Mouse (Mus musculus): ENCODE data around the gene Gm49368. TPM values are rescaled to one million over a fixed set of nuclear protein-coding genes. Genes with fewer than 3 reads are reported as not detected.
"Not testable (repeated sequence)": the region's sequence is repeated elsewhere in the genome, so short reads cannot be mapped to it uniquely, and the experiment has no call there.

Gm49368 gene
- polyA plus RNA-seq, 1 experiment from 2014 or later: not detected

DNA sequence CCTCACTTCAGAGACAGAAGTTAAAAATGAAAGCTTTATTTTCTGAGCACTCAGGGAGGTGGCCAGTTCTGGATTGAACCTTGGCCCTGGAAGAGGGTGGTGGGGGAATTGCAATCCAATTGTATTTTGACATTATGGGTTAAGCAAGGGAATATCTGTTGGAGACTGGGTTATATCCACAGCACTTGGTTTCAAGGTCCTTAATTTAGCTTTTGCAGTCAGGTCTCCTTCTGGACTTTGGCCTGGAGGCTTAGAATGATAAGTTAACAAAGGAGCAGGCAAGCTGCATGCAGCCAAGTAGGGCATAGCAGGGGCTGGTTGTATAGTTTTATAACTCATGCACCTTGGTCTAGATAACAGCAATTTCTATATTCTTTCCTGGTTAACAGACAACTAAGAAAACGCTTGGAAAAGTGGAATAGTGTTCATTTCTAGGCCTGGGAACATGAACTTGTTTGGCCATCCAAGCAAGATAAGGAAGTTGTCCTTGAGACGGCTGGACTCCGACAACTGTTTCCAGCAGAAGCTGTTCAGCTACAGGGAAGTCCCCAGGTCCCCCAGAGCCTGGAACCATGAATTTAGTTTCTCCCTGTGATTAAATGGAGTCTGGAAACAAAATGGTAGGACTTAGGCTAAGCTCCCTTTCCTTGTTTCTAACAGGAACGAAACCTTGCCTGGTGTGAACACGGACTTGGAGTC is 30.0 kb upstream of the Gm49368 start:
- ATAC-seq: no peak
- TF ChIP-seq CTCF (IDR thresholded peaks at IDR 0.05): no peak
- no peak for DNase-seq (ENCODE audit: low read depth, low spot score)
- no peaks in the 10 kb centered on the region for H3K27me3 ChIP-seq
- POLR2A ChIA-PET: no interaction called here
- CTCF ChIA-PET: no interaction called here
- in situ Hi-C loops (cut with MboI; ENCODE audit: low pct_unique_long_range_greater_than_20kb): no loop called here

GRCm38 (mm10) chr7:128032989-128033293 is 29.5 kb upstream of the Gm49368 start:
- ATAC-seq: no peak
- in situ Hi-C loops (cut with MboI; ENCODE audit: low pct_unique_long_range_greater_than_20kb): no loop called here
- no peaks in the 10 kb centered on the region for H3K27me3 ChIP-seq
- POLR2A ChIA-PET: no interaction called here
- no peak for TF ChIP-seq CTCF (IDR thresholded peaks at IDR 0.05)
- CTCF ChIA-PET: no interaction called here
- no peak for DNase-seq (ENCODE audit: low read depth, low spot score)

DNA sequence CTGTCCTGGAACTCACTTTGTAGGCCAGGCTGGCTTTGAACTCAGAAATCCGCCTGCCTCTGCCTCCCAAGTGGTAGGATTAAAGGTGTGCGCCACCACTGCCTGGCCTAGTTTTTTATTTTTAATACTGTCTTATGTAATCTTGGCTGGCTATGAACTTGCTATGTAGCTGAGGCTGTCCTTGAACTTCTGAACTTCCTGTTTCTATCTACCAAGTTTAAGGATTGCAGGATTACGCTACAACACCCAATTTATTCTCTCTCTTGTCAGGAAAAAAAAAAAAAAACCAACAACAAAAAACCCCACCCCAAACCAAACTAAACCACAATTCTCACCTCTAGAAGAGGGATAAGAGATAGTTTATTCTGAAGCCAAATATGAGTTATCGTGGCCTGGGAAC is 28.9 kb upstream of the Gm49368 start:
- ATAC-seq (no peak), DNase-seq (ENCODE audit: low read depth, low spot score) (no peak)
- no peaks in the 10 kb centered on the region for H3K27me3 ChIP-seq
- in situ Hi-C loops (cut with MboI; ENCODE audit: low pct_unique_long_range_greater_than_20kb): no loop called here
- no peak for TF ChIP-seq CTCF (IDR thresholded peaks at IDR 0.05)
- ChIA-PET CTCF (no interaction called here), POLR2A (no interaction called here)

DNA sequence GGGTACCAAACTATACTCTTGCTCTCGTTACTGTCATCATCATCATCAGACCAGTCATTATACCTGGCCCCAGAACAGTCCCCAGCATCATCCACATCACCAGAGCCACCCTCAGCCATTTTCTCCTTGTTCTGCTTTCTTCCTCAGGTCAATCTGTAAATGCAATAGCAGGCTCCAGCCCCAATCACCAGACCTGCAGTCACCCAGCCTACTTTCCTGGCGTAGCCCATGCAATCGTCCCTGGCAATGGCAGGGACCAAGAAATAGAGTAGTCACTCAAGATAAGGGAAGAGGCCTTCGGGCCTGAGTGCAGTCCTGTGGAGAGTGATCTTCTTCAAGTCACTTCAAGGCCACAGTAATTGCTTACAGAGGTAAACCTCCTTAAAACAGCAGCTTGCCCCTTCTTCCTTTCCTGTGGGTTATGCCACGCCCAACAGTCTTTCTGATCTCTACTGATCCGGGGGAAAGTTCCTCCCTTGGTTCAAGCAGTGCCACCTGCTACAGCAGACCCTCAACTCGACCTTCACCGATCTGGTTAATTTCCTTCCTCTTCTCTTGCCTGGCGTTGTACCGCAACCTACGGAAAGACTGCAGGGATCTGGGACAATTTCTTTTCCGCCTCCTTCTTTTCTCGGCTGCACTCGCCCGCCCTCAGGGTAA is 20.2 kb upstream of the Gm49368 start:
- in situ Hi-C loops (cut with MboI; ENCODE audit: low pct_unique_long_range_greater_than_20kb); H3K27me3 ChIP-seq; POLR2A ChIA-PET; ATAC-seq; DNase-seq (ENCODE audit: low read depth, low spot score); CTCF ChIA-PET: not testable (repeated sequence)

DNA sequence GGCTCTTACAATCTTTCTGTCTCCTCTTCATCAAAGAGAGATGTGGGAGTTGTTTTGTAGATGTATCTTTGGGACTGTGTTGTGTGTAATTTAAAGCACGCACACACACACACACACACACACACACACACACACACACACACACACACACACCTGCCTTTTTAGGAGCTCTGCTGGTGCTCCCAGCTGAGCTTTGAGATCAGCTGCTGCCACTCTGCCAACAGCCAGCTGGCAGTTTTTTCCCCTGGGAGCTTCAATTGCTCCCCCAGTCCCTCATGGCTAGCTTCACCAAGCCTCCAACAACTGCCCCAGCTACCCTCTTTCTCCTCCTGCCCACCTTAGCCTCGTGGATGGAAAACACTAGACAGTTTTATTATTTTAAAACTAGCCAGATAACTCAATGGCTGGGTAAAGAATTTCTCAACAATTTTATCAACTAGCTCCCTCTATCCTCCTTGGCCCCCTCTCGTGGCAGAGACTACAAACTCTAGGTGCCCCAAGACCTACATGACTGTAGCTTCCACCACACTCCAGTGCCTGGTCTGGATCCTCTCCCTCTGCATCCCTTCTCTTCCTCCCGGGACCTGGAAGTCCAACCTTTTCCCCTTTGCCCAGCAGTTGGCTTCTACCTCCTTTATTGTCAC is 18.2 kb upstream of the Gm49368 start:
- H3K27me3 ChIP-seq: peaks cover 3% of the 10 kb centered on the region
- no peak for TF ChIP-seq CTCF (IDR thresholded peaks at IDR 0.05)
- ChIA-PET CTCF (no interaction called here), POLR2A (no interaction called here)
- in situ Hi-C loops (cut with MboI; ENCODE audit: low pct_unique_long_range_greater_than_20kb): no loop called here
- no peak for DNase-seq (ENCODE audit: low read depth, low spot score)
- ATAC-seq: no peak

GRCm38 (mm10) chr7:128045640-128046039 is 16.8 kb upstream of the Gm49368 start:
- CTCF ChIA-PET: no interaction called here
- DNase-seq (ENCODE audit: low read depth, low spot score) (no peak), ATAC-seq (no peak)
- no peak for TF ChIP-seq CTCF (IDR thresholded peaks at IDR 0.05)
- peaks cover 3% of the 10 kb centered on the region for H3K27me3 ChIP-seq
- in situ Hi-C loops (cut with MboI; ENCODE audit: low pct_unique_long_range_greater_than_20kb): no loop called here
- POLR2A ChIA-PET: no interaction called here

- peaks cover 3% of the 10 kb centered on the region for H3K27me3 ChIP-seq
- ChIA-PET POLR2A (no interaction called here), CTCF (no interaction called here)
- DNase-seq (ENCODE audit: low read depth, low spot score) (no peak), ATAC-seq (no peak)
- TF ChIP-seq CTCF (IDR thresholded peaks at IDR 0.05): no peak
- in situ Hi-C loops (cut with MboI; ENCODE audit: low pct_unique_long_range_greater_than_20kb): no loop called here
Measured at GRCm38 (mm10) chr7:128048819-128049218, 13.7 kb upstream of the Gm49368 start.

DNA sequence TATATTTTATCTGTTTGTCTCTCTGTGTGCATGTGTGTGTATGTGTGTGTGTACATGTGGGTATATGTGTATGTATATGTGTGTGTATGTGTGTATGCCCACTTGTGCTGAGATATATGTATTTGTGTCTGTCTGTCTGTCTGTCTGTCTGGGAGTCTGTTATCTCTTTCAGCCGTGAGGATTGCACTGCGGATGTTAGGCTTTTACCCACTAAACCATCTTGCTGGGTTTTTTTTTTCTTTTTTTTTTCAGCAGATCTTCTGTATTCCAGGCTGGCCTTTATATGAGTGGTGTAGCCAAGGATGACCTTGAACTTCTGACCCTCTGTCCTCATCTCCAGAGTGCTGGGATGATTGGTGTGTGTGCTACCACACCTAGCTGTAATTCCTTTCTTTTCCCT is 13.2 kb upstream of the Gm49368 start:
- DNase-seq (ENCODE audit: low read depth, low spot score): no peak
- CTCF ChIA-PET: no interaction called here
- H3K27me3 ChIP-seq: peaks cover 3% of the 10 kb centered on the region
- no peak for TF ChIP-seq CTCF (IDR thresholded peaks at IDR 0.05)
- POLR2A ChIA-PET: no interaction called here
- no peak for ATAC-seq
- in situ Hi-C loops (cut with MboI; ENCODE audit: low pct_unique_long_range_greater_than_20kb): no loop called here

DNA sequence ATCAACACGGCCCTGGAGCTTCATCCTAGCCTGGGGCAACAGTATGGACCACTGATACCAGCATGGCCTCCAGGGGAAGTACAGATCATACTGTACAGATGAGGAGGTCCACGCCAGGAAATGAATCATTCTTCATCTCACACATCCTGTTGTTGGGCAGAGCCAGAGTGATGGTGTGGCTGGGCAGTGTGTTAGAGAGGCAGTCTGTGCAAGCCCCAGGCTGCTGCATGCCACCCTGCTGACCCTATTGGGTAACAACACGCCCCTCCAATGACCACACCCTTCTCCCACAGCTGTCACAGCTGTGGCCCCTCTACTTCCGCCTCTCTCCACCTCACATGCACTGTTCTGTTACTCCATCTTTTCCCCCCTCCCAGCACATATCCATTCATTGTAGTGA is 11.7 kb upstream of the Gm49368 start:
- ATAC-seq: no peak
- ChIA-PET POLR2A (interaction anchor here (0.6 kb wide), 1 partner anchor 239 kb away, joined by 3 read pairs; no protein-coding TSS in a partner anchor), CTCF (no interaction called here)
- no peaks in the 10 kb centered on the region for H3K27me3 ChIP-seq
- in situ Hi-C loops (cut with MboI; ENCODE audit: low pct_unique_long_range_greater_than_20kb): no loop called here
- TF ChIP-seq CTCF (IDR thresholded peaks at IDR 0.05): no peak
- DNase-seq (ENCODE audit: low read depth, low spot score): no peak

DNA sequence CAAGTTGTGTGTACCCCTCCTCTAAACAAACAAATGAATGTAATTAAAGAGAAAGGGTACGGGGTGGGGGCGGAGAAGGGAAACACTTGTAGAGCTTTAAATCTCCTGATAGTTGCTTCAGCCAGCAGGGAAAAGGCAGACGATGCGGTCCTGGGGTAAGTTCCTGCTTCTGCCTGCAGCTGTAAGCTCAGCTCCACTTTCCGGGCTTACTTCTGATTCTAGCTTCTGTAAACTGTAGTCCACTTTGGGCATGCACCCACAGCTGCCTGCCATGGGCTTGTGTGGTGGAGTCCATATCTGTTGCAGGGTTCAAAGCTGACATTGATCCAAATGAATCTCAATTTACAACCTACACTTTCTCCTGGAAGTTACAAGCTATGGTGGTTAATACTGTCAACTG is 9.4 kb upstream of the Gm49368 start:
- ChIA-PET POLR2A (no interaction called here), CTCF (no interaction called here)
- no peak for DNase-seq (ENCODE audit: low read depth, low spot score)
- no peak for TF ChIP-seq CTCF (IDR thresholded peaks at IDR 0.05)
- in situ Hi-C loops (cut with MboI; ENCODE audit: low pct_unique_long_range_greater_than_20kb): no loop called here
- no peak for ATAC-seq
- no peaks in the 10 kb centered on the region for H3K27me3 ChIP-seq

GRCm38 (mm10) chr7:128056917-128057444 is 5.5 kb upstream of the Gm49368 start:
- no peak for ATAC-seq
- in situ Hi-C loops (cut with MboI; ENCODE audit: low pct_unique_long_range_greater_than_20kb): no loop called here
- H3K27me3 ChIP-seq: no peaks in the 10 kb centered on the region
- ChIA-PET CTCF (no interaction called here), POLR2A (no interaction called here)
- no peak for TF ChIP-seq CTCF (IDR thresholded peaks at IDR 0.05)
- DNase-seq (ENCODE audit: low read depth, low spot score): no peak
